Mouse (Mus musculus): ENCODE measurements around the gene Clcn2.

The Clcn2 gene

DNA sequence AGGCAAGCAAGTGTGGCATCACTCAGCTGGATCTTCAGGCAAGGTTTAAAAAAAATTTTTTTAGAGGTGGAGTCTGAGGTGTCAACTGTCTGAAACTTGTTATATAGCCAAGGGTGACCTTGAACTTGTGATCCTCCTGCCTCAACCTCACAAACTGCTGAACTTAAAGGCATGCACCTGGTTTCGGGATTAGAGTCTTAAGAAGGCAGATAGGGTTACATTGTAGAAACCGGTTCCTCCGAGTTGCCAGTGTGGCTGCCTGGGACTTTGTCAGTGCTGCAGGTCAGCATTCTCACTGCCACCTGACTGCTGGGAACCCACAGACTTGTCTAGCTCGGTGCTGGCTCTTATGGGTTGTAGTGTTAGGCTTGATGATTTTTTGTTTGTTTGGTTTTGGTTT, 5.7 kb upstream of the Clcn2 start:
- no peak for DNase-seq (ENCODE audit: inconsistent age in 2 of 2, low spot score in 1 of 2)

DNA sequence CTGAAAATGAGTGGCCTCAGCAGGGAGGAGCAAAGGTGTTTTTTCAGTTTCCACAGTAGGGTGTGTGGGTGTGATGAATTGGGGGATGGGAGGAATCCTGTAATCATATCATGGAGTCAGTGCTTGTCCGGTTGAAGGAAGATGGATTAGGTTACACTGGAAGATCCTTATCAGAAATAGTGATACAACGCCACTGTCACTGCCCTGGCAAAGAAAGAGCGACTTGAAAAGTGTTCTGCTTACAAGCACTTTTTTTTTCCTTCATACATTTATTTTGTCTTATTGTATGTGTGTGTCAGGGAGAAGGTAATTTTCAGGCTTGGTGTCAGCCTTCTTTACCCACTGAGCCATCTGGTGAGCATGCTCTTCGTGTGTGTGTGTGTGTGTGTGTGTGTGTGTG, 5.2 kb upstream of the Clcn2 start:
- DNase-seq (ENCODE audit: inconsistent age in 2 of 2, low spot score in 1 of 2), result peak in 1 of 2 experiments; percentile 59

DNA sequence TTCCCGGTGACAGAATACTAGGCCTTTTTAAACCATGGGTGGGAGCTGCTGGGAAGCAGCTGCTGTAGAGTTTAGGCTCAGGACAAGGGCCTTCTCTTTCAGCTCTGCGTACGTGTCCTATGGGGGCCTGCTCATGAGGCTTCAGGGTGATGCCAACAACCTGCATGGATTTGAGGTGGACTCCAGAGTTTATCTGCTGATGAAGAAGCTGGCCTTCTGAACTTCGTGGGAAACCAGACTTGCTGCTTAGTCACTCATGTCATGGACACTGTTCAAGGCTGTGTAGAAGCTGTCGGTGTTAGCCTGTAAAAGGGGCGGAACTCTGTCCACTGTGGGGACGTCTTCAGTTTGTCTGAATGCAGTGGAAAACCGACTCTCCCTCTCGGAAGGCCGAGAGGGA, 4.3 kb upstream of the Clcn2 start:
- DNase-seq (ENCODE audit: inconsistent age in 2 of 2, low spot score in 1 of 2), result peak; percentile 74 to 87

DNA sequence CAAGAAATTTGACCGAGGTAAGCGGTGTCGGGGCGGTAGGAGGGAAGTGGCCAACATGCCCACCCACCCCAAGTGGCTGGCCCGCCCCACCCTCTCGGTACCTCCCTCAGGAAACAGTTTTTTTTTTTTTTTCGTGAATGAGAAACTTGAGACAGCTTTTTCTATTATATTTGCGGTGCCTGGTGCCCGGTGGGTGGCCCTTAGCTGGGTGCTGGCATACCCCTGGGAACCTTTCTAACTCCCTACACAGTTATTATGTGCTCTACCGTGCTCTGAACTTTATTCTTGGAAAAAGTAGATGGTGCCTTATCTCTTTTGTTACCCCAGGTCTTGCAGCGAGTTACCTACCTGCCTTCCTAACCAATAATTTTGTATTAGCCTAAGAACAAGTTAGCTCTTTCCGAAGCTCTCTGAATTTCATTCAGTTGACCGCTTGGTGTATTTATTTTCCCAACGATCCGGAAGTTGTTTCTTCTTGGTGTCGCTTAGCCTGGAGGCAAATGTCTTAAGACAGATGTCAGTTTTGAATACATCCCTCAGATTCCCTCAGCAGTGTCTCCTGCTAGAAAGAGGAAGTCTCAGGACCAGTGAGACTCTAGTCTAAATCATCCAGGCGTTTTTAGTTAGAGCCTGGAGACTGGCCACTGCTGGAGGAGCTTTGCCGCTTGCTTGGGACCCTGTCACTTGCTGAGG, 578 bp upstream of the Clcn2 start:
- no peak for DNase-seq (ENCODE audit: inconsistent age in 2 of 2, low spot score in 1 of 2)

DNA sequence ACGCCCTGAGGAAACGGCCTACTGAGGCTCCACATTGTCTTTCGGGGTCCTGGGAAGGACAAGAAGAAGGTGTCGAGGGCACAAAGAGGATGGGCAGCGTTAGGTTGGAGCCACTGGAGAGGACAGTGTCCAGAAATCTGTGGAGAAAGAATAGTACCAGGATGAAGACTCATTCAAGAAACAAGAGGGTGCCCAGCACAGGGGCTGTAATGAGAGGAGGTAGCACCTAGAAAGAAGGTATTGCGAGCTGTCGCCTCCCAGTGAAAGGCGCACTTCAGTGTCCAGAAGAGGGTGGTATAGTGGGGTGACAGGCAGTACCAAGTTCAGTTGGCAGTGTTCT, 735 bp downstream of the Clcn2 start:
- DNase-seq (ENCODE audit: inconsistent age in 2 of 2, low spot score in 1 of 2), result no peak

DNA sequence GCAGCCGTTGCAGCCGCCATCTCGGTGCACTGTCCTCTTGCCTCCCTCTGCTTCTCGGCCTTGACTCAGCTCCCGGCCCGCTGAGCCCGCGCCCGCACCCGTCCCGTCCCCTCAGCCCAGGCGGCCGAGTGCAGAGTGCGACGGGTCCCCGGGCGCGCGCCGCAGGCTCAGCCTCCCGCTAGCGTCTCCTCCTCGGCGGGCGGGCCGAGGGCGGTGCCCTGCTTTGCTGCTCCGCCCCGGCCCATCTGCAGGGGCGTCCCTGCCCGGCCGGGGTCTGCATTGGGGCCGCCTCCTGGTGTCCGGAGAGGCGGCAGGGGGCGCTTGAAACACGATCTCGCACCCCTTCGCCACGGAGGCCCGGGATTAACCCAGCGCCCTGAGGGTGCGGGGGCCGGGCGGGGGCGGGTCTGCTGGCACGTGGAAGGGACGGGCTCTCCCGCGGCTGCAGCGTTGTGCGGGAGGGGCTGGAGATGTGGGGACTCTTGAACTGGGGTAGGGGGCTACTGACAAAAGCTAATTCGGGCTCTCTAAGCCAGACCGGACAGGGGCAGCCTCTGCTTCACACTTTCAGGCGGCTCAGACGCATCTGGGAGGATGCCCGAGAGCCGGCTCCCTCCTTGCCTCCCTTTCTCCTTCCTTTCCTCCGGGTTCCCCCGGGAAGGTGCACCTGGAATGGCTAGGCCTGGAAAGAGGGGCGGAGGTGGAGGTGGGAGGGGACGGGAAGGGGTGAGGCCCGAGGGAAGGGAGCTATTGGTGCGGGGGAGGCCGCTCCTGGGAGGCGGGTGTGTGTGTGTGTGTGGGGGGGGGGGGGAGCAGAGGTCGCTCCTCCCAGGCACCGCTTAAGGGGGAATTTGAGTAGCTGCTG, 1.3 kb downstream of the Clcn2 start:
- peak; percentile 91 to 96 for DNase-seq (ENCODE audit: inconsistent age in 2 of 2, low spot score in 1 of 2)

DNA sequence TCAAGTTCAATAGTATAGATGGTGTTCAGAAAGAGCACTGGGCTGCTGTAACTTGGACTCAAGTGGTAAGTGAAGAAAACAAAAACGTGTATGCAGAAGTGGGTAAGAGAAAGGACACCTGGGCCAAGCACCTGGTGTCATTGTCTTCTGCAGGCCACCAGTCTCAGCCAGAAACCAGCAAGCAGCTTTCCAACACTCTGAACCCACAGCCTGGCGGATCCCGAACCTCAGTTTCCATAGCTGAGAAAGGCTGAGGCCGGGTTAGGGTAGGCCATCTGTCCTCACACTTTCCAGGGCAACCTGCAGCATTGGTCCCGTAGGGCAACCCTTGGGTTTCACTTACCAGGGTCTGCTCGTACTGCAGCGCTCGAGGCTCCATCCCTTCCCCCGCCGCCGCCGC, 2.0 kb downstream of the Clcn2 start:
- DNase-seq (ENCODE audit: inconsistent age in 2 of 2, low spot score in 1 of 2), result no peak

DNA sequence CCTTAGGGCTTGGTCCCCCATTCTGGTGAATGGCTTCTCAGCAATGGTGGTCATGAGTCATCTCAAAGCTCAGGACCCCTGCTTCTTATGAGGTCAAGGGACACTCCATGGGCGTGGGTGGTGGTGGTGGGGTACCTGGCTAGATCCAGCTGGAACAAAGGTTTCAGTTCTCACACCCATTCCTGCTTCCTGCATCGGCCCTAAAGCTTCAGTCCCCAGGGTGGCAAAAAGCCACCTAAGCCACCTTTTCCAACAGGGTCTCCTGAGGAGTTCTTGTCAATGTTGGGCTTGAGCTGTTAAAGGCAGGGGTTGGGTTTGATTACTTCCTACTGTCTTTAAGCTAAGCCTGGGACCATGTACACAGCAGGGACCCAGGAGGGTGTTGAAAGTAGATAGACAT, 2.4 kb downstream of the Clcn2 start:
- peak in 1 of 2 experiments; percentile 60 for DNase-seq (ENCODE audit: inconsistent age in 2 of 2, low spot score in 1 of 2)

DNA sequence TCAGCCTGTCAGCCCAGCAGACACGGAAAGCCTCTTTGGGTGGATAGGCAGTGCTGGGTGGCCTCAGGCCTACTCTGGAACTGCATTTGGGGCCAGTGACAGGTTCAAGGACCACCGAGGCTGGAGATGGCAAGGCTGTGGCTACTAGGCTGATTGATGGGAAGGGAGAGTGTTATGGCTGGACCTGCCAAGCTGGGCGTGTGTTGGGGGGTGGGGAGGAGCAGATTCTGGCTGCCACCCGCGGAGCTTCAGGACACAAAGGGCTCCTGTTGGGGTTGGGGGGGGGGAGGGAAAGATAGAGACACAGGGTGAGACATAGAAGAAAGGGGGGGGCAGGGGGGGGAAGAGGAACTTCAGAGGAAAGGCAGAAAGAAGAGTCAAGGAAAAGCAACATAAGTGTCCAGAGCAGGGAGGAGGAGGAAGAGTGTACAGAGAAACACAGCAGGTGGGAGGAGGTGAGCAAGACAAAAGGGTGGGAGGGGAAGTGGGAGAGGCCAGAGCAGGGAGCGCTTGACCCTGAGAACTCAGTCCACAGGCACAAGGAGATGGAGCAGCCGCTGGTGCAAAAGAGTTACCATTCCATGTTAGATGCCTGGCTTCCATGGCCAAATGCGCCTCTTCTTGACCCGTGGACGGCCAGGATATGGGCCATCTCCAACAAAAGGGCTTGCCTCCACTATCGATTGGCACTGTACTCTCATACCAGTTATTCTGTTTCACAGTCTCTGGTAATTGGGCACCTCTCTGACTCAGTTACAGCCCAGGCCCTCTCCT, 3.1 kb downstream of the Clcn2 start:
- peak in 1 of 2 experiments; percentile 62 for DNase-seq (ENCODE audit: inconsistent age in 2 of 2, low spot score in 1 of 2)

DNA sequence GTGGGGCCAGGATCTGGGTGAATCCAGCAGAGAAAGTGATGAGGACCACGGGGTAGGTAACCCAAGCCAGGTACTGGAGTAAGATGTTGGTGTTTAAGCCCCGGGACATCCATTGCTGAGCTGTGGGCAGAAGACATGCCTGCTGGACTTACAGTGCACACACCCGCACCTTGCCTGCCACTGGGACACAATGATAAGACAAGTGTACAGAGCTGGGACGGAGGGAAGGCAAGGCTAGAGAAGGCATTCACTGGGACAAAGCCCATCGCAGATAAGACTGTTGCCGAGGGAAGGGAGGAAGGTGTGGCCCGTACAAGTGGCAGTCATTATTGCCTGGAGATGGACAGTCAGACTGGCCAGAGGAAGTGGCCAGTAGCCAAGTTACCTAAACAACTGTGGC, 4.7 kb downstream of the Clcn2 start:
- DNase-seq (ENCODE audit: inconsistent age in 2 of 2, low spot score in 1 of 2), result no peak

DNA sequence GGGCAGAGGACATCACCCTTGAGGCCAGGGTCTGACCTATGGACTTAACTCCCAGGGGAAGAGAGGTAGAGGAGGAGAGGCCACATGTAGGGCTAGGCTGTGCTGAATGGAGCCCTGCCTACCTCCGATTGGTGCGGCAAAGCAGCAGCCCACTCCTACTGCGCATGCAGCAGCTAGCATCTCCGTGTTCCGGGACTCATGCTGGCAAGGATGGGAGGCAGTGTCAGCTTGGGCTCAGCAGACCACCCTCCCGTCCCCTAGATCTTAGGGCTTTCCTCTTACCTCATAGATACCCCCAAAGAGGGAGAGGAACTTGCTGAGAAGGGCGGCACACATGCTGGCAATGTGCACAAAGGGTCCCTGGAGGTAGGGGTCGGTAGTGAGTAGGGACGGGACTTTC, 5.4 kb downstream of the Clcn2 start:
- DNase-seq (ENCODE audit: inconsistent age in 2 of 2, low spot score in 1 of 2), result no peak

DNA sequence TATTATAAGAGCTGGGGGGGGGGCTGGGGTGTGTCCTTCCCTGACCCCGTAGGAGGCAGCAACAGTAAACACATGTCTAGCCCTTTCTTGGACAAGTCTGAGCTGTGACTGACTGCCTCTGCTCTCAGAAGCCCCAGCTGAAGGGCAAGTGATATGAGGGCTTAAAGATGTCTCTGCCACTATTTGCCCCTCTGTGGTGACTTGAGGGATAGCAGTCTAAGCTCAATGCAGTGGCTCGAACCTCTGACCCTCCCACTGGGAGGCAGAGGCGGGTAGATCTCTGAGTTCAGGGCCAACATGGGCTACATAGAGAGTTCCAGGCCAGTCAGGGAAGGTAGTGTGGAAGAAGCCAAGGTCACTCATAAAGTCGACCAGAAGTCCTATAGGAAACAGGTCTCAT, 6.7 kb downstream of the Clcn2 start:
- DNase-seq (ENCODE audit: inconsistent age in 2 of 2, low spot score in 1 of 2), result no peak

DNA sequence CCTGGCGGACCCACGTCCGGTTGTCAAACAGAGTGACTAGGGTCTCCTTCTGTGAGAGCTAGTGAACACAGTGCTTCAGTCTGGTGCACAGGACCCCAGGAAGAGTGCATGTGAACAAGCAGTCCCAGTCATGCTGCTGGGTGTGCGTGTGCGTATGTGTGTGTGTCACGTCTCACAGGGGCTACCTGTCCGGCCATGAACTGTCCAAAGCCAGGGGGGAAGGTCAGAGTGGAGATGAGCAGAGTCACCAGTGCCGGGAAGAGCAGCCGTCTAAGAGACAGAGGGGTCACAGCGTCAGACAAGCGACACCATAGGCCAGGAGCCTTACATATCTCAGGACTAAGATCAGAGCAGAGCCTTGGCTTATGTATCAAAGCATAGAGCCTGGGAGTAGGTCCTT, 7.2 kb downstream of the Clcn2 start:
- DNase-seq (ENCODE audit: inconsistent age in 2 of 2, low spot score in 1 of 2), result no peak

DNA sequence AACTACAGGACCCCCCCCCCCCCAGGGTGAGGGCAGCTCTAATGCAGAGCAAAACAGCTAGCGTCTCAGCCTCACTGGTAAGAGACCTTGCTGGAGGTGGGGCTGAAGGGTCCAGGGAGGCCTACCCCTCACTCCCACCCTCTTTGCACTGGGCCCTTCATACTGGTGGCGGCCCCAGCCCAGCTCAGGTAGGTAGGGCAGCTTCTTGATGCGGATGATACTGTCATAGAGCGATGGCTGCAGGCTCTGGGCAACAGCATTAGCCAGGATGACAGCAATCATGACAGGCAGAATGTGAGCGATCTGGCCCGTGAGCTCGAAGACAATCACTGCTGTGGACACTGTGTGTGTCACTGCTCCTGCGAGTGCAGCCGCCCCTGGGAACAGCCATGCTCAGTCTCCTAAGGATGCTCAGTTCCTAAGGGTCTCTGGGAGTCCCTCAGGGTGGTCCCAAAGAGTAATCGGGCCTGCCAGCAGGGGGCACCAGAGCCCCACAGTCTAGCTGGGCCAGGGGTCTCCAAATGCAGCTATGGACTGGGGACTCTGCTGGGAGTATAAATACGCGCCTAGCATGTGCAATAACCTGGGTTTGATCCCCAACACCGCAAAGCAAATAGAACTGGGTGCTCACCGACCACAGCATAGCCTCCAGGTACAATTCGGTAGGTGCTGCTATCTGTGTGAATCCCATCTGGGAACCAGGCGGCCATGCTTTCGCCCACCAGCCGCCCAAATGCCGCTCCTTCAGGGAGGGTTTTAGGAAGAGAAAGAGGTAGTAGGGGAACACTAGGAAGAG, 8.4 kb downstream of the Clcn2 start:
- peak in 1 of 2 experiments; percentile 66 for DNase-seq (ENCODE audit: inconsistent age in 2 of 2, low spot score in 1 of 2)

DNA sequence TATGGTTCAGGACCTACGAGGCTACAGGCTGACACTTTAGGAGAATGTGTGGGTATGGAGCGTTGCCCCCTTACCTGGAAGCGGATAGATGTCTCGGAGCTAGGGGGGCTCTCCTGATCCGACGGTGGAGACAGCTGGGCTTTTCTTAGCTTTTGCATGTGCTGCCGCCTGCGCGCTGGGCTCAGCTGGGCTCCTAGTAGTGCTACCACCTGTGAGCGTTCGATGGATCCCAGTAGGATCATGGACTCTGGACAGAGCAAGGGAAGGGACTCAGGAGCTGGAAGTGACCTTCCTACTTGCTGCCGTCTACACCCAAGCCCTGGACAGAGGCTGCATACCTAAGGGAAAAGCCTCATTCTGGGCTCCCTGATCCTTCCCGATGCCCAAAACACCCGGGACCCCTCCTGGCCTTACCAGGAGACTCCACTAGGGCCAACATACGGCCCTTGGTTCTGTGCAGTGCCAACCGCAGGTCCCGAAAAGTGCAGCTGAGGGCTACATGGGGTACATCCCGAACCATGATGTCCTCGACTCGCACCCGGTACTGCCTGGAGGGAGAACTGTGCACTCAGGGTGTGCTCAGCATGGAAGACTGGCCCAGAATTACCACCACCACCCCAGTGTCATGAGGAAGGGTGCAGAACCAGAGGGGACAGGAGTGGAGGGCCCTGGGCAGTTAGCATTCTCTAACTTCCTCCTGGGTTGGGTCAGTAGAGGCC, 9.2 kb downstream of the Clcn2 start:
- DNase-seq (ENCODE audit: inconsistent age in 2 of 2, low spot score in 1 of 2), result no peak

DNA sequence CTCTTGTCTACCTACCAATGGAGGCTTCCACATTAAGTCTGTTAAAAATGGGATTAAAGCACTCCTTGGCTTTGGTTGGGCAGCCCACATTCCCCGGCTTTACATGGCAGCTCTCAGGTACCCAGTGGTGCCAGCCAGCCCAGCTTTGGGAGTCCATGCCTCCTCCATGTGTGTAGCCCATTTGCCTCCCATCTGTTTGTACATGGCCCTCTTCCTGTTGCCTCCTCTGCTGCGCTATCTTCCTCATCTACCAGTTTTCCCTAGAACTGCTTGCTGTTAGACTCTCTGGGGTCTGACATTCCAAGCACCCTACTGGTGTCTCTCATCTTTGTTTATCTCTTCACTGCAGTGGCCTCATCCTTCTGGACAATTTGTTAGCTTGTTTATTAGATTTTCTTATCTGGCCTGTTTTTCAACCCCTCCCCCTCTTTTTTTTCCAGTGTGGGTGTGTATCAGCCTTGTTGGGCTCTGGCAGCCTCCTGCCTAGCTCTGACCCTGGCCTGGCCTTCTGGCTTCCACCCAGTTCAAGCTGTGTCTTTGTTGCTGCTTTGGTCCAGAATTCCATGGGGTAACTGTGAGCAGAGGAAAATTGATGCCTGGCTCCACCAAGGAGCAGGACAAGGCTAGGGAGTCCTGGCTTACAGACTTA, 11.0 kb downstream of the Clcn2 start:
- DNase-seq (ENCODE audit: inconsistent age in 2 of 2, low spot score in 1 of 2), result peak; percentile 39 to 82

DNA sequence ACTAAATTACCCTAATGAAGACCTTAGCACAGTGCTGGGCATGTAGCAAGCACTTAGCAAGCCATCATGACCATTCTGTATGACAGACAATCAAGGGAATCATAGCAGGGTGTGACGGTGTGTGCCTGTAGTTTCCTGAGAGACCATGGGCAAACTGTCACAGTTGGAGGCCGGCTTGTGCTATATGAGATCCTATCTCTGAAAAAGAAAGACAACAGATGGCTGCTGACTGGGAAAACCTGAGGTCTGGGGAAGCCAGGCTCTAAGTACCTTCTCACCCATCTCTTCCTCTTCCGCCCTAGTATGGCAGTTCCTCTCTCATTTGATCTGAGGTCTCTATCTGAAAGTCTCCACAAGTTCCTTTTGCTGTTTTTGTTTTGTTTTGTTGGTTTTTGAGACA, 11.8 kb downstream of the Clcn2 start:
- DNase-seq (ENCODE audit: inconsistent age in 2 of 2, low spot score in 1 of 2), result no peak

DNA sequence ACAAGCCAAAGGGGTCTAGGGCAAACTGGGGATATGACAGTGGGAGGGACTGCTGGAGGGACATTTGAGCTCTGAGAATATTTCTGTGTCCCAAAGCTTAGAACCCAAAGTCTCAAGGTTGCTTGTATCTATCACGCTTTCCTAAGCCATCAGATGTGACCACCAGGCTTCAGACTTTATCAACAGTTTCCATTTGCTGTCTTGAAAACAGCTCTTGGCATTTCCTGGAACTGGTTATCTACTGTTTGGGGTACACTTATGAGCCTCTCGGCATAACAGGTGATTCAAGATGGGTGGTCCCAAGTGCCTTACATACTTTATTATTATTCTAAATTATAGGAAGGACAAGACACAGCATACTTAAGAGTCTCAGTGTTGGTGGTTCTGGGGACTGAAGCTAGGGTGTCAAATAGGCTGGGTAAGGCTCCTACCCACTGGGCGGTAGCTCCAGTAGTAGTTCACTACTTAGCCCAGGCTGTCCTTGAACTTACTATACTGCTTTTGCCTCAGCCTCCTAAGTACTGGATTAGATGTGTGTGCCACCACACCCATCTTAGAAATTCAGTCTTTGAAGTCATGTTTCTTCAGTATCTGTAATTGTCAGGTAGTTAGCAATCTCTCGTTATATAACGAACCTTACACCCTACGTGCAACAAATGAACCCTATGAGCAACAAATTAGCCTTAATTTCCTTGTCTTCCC, 13.7 kb downstream of the Clcn2 start:
- no peak for DNase-seq (ENCODE audit: inconsistent age in 2 of 2, low spot score in 1 of 2)

DNA sequence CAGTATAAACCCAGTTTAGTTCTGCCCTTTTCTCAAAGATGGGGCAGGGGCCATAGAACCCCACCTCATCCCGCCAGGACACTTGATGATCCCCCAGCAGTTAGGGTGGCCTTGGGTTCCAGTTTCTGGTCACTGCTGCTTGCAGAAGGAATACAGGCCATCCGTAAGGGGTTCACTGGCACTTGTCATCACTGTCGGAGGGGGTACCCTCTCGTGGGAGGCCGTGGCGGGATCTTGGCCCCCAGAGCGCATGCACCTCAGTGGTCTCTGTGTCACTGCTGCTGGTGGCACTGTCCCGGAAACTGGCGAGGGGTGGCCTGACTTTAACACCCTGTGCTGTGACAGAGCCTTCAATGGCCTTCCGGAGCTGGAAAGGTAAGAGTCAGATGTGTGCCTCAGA, 14.5 kb downstream of the Clcn2 start:
- DNase-seq (ENCODE audit: inconsistent age in 2 of 2, low spot score in 1 of 2), result peak; percentile 31 to 58
